Mouse (Mus musculus): ENCODE measurements at regions not wholly inside any gene's neighbourhood (a gene's known extent, or its start where the extent isn't known, plus 50 kb on each side); places are given as distances from the start of the nearest gene placed in this dataset.

DNA sequence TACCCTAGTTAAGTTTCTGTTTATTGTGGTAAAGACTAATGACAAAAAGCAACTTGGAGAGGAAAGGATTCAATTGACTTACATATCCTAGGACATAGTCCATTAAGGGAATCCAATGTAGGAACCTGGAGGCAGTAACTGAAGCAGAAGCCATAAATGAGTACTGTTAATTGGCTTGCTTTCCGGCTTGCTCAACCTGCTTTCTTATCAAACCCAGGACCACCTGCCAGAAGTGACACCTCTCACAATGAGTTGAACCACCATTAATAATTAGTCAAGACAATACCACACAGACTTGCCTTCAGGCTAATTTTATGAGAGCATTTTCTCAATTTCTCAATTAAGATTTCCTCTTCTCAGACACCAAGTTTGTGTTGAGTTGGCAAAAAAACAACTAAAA is 148.8 kb downstream of the Ccser2 start:
- no peak for DNase-seq (ENCODE audit: low spot score in 2 of 2)

DNA sequence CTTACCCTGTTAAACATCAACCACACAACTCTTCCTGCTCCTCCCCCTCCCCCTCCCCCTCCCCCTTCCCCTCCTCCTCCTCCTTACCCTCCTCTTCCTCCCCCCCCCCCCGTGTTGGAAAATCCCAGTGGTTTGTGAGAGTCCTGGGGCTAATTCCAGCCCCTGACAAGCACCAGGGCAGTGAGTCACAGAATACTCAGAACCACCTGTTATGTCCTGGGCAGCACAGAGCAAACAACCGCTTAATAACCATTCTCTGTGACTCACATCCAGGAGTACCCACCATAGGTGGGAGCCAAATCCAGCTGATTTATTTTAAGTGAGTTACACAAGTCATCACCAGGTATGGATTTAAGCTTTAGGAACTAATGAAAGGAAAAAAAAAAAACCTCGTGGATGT is 166.2 kb downstream of the Ccser2 start:
- DNase-seq (ENCODE audit: low spot score in 2 of 2), result no peak

DNA sequence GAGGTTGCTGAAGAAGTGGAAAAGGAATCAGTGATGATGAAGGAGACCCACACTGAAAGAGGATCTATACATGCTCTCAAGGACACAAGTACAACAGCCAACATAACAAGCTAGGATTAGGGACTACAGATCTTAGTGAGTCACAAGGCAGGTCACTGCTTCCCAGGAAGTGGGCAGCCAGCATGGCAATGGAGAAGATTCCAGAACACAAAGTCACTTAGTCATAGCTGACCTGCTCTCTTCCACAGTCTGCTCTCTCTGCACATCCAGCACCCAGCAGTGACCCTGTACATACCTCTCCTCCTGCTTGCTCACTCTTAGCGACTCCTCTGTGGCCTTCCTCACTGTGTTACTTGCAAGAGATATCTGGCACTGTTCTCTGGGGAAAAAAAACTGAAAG is 168.8 kb downstream of the Ccser2 start:
- no peak for DNase-seq (ENCODE audit: low spot score in 2 of 2)

DNA sequence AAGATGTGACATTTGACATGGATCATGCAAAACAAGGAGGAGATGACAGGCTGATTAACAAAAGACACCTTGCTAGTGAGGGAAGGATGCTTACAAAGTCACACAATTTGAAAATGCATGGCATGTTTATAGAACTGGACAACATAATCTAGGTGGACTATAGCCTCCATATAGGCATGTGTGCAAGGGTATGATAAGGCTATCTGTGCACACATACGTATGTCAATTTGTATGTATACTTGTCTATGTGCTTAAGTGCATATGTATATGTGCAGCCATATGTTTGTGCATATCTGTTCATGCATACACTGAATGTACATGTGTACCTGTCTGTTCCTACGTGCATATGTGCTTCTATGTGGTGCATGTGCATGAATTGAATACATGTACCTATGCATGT is 186.7 kb downstream of the Ccser2 start:
- DNase-seq (ENCODE audit: low spot score in 2 of 2), result no peak

DNA sequence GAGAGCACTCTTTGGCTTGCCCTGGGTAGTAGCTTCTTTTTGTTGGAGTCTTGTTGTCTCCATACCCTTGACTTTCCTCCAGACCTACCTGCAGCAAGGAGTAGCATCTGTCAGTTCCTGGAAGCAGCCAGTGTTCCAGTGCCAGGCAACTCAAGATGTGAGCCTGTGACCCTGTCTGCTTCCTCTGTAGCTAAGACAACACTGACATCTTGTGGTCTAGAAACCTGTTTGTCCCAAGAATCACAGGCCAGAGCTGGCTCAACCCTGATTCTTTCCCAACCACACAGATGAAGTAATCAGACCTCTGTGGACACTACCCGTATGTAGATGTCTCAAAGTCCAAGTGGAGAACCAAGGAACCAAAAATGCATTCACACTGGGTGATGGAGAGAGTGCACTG is 189.6 kb downstream of the Ccser2 start:
- DNase-seq (ENCODE audit: low spot score in 2 of 2), result peak in 1 of 2 experiments; percentile 19

DNA sequence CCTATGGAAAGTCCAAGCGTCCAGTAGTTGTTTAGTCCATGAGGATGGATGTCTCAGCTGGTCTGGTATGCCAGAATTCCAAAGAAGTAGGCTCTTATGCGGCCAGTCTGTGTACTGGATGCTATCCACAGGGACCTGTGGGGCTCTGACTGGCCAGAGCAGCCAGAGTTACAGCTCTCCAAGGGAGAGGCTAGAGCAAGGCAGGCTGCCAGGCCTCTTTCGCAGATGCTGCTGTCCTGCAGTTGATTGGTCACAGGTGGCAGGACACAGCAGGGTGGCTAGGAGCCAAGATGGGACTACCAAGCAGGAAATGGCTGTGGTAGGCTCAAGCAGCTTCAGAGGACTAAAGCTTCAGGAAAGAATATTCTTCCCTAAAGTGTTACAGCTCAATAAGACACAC is 194.2 kb downstream of the Ccser2 start:
- DNase-seq (ENCODE audit: low spot score in 2 of 2), result peak in 1 of 2 experiments; percentile 10

DNA sequence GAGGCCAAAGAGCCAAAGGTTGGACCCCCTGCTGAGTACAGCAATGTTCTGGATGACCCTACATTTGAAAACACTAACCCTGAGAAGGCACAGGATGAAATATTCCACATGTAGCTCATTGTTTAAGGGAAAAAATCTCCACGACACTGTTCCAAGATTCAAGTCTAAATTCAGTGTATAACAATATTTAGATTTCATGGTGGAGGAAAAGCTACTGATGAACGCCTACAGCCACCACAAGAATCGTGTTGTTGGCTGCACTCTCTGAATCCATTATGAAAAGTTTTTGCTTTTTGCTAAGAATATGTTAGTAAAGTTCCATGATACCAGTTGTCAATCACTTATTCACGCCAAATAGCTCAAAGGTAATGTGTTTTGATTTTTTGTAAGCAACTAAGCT is 204.2 kb downstream of the Ccser2 start:
- DNase-seq (ENCODE audit: low spot score in 2 of 2), result no peak

DNA sequence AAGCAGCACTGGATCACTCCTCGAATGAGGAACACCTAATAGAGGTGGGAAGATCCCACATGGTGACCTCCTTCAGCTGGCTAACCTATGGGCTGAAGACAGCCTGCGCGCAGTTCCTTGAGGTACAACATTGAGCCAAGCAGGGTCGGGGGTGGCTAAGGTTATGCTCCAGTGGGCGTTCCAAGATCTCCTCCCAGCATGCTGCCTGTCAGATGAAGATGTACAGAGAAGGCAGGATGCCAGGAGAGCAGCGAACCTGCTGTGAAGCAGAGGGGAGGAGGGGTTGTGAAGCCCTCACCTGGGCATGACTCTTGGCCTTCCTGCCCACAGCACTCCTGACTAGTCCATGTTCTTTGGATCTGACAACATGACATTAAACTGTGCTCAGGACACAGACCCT is 212.5 kb downstream of the Ccser2 start:
- no peak for DNase-seq (ENCODE audit: low spot score in 2 of 2)

DNA sequence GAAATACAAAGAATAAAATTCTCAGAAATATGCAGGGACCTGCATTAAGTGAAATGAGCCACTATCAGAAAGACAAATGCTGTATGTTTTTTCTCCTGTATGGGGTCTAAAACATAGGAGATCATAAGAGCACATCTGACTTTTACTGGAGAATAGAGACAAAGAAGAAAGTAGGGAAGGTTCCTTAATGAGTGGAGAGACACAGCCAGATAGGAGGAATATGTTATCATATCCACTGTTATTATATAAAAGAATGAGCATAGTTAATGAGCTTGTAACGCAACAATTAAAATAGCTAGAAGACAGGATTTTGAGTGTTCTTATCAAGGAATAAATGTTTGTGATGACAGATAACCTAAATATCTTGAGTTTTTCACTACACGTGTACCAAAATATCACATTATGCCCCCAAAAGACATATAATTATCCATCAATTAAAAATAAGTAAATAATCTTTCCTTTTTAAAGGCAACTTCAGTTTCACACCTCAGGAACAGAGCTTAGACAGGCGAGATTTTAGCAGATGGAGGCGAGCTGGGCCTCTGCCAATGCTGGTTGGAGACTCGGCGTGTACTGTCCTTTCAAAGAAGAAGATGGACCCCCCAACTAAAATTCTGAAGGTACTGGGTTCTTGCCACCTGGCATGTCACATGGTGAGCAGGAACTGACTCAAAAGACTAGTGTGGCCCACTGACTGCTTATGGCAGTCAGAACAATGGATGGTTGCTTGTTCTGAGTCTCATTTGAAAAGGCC is 220.3 kb downstream of the Ccser2 start:
- peak in 1 of 2 experiments; percentile 26 for DNase-seq (ENCODE audit: low spot score in 2 of 2)

DNA sequence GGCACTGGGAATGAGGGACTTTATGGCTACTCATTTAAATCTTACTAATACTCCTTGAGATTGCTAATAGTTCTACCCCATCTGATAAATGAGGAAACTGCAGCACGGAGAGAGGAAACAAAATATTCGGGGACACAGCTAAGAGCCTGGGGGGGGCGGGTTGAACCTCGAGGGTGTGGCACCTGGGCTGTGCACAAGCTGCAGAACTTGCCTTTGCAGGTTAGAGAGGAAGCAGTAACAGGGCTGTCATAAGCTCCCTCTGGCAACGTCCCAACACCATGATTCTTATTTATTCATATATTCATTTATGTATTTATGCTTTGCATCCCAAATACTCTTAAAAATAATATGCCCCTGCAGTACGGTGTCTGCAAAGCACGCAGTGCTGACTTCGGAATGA is 237.5 kb downstream of the Ccser2 start:
- DNase-seq (ENCODE audit: low spot score in 2 of 2), result no peak

DNA sequence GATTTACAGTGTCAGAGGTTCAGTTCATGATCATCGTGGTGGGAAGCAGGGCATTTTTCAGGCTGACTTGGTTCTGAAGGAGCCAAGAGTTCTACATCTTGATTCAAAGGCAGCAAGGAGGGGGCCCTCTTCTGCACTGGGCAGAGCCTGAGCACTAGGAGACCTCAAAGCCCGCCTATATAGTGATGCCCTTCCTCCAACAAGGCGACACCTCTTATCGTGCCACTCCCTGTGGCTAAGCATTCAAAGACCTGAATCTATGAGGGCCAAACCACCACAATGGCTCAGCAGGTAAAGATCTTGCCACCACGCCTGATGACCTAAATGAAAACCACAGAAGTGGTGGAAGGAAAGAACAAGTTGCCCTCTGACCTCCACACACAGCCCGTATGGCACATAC is 242.5 kb downstream of the Ccser2 start:
- DNase-seq (ENCODE audit: low spot score in 2 of 2), result no peak

DNA sequence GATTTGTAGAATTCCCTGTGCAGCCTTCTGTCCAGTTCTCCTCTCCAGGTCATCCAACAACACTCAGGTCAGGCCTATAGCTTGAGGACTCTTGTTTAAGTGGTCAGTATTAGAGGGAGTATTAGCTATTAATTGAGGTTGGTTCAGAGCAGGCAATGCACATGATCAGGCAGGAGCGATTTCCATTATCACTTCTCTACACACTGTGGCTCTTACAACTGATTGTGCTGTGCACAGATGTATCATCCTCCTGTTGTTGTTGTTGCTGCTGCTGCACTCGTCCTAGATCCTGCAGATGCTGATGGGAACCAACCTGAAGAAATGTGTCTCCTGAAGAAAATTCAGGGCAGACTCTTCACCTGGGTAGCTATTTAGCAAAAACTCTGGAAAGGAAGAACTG is 252.9 kb downstream of the Ccser2 start:
- no peak for DNase-seq (ENCODE audit: low spot score in 2 of 2)

DNA sequence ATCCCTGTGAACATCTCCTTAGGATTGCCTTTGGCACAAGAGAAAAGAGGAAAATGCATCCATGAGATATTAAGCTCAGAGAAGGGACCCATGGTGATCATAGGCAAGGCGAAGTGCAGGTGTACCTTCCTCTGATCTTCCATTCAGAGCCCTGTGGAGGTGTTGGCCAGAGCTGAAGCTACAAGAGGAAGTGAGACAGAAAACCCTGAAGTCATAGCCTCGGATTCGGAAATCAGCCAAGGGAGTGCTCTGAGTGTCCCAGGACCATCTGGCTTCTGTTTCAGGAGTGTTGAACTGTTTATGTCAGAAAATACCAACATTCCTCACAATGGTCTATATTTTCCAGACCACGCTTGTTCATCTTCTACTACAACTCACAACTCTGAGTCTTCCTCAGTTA is 271.6 kb downstream of the Ccser2 start:
- no peak for DNase-seq (ENCODE audit: low spot score in 2 of 2)

DNA sequence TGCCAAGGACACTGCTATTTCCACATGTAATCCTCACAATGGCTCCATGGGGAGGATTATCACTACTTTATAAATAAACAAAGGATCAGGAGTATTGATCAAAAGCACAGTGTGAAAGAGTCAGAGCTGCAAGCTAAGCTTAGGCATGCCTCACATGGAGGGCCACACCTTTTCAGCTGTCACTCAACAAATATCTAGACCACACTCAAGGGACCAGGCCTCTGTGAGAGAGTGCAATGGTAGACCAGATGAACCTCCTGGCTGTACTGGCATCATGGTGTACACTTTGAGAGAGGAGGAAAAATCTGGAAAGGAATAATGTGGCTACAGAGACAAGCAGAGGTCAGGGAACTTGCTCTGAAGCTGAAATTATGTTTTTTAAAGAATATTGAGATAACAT is 276.6 kb downstream of the Ccser2 start:
- DNase-seq (ENCODE audit: low spot score in 2 of 2), result no peak

DNA sequence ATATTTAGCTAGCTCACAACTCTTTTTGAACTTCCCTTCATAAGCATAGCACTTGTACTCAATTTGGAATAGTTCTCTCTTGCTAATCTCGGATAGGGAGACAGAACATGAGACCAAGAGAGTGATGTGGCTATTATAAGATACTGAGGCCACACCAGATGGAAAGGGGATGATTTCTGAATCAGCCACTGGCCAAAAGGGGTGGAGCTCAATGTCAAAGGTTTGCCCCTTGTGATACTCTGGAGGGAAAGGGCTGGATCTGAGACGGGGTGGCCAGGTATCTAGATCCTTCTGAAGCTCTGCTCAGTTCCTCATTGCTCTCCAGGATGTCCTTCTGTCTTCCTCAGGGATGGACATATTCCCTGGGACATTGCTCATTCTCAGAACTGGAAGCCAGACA is 277.6 kb downstream of the Ccser2 start:
- no peak for DNase-seq (ENCODE audit: low spot score in 2 of 2)

DNA sequence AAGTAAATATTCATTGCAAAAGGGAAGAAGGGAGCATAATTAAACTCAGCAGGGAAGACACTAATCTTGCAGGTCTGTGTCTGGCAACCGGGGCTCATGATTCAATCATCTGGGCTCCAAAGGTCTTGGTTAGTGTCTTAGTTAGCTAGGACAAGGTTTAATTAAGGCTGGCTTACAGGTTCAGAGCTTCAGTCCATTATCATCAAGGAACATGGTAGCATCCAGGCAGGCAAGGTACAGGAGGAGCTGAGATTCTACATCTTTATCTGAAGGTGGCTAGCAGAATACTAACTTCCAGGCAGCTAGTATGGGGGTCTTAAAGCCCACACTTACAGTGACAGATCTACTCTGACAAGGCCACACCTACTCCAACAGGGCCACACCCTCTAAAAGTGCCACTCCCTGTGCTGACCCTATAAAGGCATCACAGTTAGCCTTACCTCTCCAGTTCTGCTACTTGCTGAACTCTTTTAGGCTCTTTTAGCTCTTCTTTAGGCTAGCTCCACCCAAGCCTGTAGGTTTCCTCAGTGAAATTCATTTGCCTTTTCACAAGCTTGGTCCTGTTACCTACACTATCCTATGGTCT is 309.8 kb downstream of the Ccser2 start:
- DNase-seq (ENCODE audit: low spot score in 2 of 2), result no peak

DNA sequence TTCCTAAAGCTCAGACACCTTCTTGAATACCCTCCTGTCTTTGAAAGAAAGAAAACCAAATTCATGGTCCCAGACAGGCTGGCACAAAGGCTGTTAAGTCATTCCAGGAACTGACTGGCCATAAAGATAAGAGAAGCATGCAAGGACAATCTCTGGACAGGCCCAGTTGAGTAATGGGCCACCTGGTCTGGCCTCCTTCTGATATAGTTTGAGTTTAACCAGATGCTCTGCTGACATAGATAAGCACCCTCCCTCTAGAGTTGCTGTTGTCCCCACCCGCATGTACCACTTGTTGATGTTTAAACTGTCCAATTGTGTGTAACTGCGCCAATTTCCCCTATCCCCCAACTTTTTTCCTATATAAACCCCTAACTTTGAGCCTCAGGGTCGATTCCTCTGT is 310.4 kb downstream of the Ccser2 start:
- no peak for DNase-seq (ENCODE audit: low spot score in 2 of 2)

DNA sequence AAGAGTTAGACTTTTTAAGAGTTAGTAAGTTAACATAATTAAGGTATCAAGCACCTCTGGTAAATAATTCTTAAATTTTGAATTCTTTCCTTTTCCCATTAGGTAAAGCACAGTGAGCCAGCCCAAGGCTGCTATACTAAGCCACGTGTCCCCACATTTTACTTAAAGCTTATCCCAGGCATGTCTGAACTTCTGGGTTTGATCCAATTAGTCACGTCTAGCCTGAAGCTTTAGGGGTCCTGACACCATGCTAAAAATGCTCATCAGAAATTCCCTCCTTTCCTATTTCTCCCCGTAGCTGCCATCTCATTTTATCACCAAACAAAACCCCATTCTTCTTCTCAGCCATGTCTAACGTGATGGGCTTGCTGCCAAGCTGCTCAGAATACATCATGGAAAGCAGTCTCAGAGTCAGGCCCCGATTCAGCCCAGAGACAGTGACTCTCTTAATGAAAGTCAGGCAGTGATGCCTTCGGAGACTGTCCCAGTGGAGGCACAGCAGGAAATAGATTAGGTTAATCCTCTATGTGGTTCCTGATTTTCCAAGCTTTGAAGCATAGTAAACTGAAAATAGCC is 315.5 kb downstream of the Ccser2 start:
- DNase-seq (ENCODE audit: low spot score in 2 of 2), result peak in 1 of 2 experiments; percentile 54

DNA sequence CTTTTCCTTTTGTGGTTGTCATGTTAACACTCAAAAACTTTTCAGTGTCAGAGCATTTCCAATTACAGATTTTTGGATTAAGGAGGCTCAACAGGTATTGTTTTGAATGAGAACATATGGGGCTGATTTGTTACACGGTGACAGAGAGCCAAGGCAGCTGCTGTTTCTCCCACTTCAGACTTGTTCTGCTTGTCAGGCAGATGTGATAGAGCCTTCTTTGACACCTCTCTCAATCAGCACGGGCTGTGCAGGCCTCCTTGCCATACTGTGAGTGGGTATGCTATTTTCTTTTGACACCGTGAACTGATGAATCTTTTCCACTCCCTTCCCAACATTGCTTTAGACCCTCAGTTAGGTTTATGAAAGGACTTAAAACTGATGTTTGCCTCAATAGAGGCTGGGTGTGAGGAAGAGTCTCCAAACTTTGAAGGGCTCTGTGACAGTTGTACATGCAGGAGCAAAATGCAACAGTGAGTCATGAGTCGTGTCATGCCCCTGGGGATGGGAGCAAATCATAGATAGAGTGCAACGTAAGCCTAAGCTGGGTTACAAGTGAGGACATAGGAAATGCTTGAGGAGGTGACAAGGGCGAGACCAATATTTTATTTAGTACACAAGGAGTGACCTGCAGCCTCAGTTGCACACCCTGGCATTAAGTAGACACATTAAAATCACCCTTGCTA is 317.4 kb downstream of the Ccser2 start:
- no peak for DNase-seq (ENCODE audit: low spot score in 2 of 2)

DNA sequence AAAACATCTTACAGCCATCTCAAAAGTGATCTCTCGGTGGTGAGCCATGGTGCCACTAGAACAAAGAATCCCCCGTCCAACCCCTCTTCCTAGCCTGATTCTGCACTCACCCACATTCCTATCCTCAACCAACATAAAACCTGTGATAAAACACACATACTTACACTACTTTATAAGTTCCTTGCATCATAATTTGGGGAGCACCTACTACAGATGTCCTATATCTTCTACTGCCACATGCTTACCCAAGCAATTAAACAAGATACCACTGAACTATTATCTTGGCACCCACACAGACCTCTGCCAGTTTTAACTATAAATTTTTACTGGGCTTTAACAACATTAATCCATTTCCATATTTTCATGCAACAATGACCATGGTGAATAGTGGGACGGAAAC is 321.9 kb downstream of the Ccser2 start:
- no peak for DNase-seq (ENCODE audit: low spot score in 2 of 2)

DNA sequence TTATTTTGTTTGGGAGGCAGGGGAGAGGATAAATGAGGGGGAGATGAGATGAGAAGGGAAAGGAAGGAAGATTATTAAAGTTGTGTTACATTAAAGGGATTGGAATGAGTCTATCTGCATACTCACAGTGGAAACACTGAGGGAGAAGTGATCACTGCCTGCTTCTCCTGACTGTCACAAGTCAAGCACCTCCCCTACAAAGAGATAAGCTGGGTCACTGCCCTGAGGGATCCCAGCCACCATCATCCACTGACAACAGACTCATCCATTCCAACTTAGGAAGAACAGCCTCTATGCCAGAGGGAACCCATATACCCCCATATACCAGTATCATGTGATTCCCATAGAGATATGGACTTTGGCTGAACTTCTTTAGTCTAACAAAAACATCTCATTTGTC is 322.3 kb downstream of the Ccser2 start:
- DNase-seq (ENCODE audit: low spot score in 2 of 2), result no peak

DNA sequence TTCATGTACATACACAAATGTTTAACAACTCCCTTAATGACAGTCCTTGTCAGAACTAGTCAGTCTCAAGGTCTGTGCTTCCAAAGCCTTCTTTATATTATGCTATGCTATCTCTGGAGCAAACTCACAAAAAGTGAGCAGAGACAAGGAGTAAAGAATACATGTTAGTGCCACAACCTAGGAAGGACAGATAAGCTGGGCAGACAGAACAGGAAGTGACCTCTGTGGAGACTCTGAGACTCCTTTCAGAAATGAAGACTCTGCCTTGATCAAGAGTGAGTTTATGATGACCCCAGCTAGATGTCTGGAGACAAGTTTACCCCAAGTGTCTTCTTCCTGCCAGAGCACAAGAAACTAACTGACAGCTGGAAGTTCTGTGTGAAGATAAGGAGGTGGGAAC is 343.8 kb downstream of the Ccser2 start:
- DNase-seq (ENCODE audit: low spot score in 2 of 2), result no peak

DNA sequence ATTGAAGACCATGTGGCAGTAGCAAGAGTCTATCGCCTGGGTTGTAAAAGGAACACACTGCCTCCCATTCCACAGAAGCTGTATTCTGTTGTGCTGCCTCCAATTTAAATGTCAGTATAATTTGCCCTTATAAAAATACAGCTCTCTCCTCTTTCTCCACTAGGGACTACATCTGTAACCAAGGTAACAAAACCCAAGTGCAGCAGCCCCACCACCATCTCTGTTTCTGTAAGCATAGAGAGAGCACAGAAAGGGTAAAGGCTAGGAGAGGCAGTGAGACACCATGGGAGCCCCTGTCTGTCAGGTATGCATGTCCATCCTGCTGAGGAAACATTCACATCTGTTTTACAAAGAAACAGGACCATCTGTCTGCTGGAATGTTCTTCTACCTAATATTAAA is 344.4 kb downstream of the Ccser2 start:
- no peak for DNase-seq (ENCODE audit: low spot score in 2 of 2)

Measured in cerebellum, postnatal 4 days (tissue).